Mouse (Mus musculus) cerebellum, postnatal 10 days (tissue): ENCODE data around the gene Fgfr3.

Experiments used
- DNase-seq, 2 experiments: peaks; one replicate each; pipeline ENCODE4 v3.0.0; 2021; ENCODE audit warnings: mixed read lengths in 2 of 2

The Fgfr3 gene

DNA sequence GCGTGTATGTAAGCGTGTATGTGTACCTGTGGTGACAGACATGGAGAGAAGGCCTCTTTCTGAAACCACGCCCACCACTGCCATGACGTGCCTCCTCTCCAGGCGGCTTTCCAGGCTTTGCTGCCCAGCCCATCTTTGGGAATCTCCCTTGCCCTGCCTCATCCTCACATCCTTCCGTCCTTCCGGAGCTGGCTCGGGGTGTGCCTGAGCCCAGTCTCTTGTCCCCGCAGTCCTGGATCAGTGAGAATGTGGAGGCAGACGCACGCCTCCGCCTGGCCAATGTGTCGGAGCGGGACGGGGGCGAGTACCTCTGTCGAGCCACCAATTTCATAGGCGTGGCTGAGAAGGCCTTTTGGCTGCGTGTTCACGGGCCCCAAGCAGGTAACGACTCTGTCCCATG is 9.6 kb downstream of the Fgfr3 start:
- DNase-seq, result no peak

DNA sequence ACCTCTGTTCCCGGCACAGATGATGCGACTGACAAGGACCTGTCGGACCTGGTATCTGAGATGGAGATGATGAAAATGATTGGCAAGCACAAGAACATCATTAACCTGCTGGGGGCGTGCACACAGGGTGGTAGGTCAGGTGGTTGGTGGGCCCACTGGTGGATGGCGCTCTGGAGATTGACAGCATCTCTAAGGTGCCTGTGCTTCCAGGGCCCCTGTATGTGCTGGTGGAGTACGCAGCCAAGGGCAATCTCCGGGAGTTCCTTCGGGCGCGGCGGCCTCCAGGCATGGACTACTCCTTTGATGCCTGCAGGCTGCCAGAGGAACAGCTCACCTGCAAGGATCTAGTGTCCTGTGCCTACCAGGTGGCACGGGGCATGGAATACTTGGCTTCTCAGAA is 12.4 kb downstream of the Fgfr3 start:
- no peak for DNase-seq

GRCm38 (mm10) chr5:33735412-33736092 is 14.1 kb downstream of the Fgfr3 start:
- no peak for DNase-seq

GRCm38 (mm10) chr5:33736230-33736629 is 14.8 kb downstream of the Fgfr3 start:
- no peak for DNase-seq

DNA sequence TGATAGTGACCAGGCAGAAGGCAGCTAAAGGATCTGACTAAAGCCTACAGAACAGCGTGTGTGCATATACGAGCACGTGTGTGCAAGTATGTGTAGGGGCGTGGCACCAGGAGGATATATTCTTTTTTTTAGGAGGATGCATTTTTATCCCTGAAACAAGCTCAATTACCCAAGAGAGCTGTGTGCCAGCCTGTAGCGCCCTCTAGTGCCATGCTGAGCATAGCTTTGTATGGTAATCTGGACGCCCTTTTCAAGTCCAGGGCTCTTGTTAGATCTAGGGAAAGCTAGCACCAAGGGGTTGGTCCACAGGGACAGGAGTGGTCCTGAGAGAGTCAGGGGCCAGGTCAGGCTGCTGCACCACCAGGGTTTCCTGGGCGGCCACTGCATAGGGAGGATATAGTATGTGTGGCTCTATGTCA is 16.4 kb downstream of the Fgfr3 start:
- DNase-seq, result peak; percentile 84 to 87

GRCm38 (mm10) chr5:33738341-33738740 is 16.9 kb downstream of the Fgfr3 start:
- DNase-seq, result no peak

DNA sequence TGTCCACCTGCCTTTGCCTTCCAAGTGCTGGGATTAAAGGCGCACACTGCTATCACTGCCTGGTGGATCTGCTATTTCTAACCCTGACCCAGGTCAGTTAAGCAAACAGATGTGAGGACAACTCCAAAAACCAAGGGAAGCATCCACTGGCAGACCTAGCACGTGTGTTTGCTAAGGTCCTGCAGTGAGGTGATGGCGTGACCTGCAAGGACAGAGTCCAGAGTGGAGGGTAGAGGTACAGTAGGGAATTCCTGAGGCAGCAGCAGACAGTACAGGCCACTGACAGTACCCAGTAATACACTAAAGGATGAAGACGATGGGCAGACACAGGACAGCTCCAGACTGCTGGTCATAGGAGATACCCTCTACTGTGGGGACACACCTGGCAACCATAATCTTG is 19.1 kb downstream of the Fgfr3 start:
- DNase-seq, result no peak

GRCm38 (mm10) chr5:33743481-33743880 is 22.0 kb downstream of the Fgfr3 start:
- DNase-seq, result no peak

DNA sequence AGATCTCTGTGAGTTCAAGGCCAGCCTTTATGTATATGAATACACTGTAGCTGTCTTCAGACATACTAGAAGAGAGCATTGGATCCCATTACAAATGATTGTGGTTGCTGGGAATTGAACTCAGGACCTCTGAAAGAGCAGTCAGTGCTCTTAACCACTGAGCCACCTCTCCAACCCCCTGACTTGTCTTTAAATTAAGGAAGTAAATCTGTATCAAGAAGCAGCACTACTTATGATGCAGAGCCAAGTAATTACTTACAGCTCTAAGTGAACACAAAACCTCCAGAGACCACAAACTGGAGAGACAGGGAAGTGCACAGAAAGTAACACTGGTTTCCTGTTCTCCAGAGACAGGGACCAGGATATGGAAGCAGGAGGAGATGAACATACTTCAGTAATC is 55.7 kb downstream of the Fgfr3 start:
- no peak for DNase-seq

DNA sequence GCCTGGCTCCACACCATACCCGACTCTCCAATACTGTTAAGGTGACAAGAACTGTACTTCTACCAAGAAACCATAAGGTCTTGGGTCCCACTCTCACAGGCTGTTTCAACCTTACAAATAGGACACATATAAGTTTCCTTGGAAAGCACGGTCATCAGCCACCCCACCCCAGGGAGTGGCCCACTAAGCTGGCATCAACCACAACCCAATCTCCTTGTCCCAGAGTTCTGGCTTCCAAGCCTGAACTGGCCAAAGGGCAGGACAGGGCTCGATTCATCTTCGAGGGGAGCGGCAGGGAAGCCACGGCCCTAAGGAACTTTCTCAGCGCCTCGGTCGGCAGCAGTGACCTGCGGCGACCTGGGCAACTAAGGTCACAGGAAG is 60.5 kb downstream of the Fgfr3 start:
- no peak for DNase-seq

- peak; percentile 96 to 98 for DNase-seq
Measured at GRCm38 (mm10) chr5:33782345-33782998, 61.0 kb downstream of the Fgfr3 start, which contains the start of gene Letm1. Gene Letm1, minus strand, starts transcription at chr5:33782817.

DNA sequence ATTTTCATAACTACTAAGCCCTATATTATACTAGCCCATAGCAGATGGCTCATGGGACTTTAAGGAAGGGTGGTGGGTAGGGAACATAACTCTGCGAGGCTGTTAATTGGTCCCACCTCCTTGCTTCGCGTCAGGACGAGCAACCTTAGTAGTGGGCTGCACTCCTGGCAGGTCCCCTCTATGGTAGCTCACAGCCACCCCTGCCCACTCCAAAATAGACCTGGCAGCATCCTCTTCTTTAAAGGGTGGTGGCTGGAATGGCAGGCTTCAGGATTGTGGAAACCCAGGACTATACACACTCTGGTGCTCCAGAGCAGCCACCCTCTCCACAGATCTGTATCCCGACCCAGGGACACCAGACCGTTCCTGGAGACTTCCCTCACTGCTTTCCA is 61.5 kb downstream of the Fgfr3 start:
- DNase-seq, result no peak
